Comparison of ENCODE assay signal across 13 mouse cellular contexts in genomic region chr14:22679008-22679704, GRCm38 (mm10).
DNase-seq lines count a peak whose midpoint lies in the region; ATAC-seq and TF ChIP-seq lines count a peak whose summit lies in the region.
"Had no signal": no experiment of that assay in that cellular context is flagged by ENCODE, and none has a peak within 500 bp of the region (broad histone marks: within the 10 kb centered on the region; RNA-seq: fewer than 3 reads in every experiment).

No protein-coding gene starts in this region.

- H3K27me3 ChIP-seq in kidney, adult 2 months (replicated peaks; ENCODE audit: control insufficient read depth, insufficient read depth, low read length): no peaks in the 10 kb centered on the region
- H3K27me3 ChIP-seq in hindbrain, embryonic 11.5 days (ENCODE audit: control insufficient read depth, insufficient read depth, low read length): no peaks in the 10 kb centered on the region
- H3K27me3 ChIP-seq in midbrain, embryonic 14.5 days (ENCODE audit: control insufficient read depth, insufficient read depth, low read length): 0 out of 2 replicates have a peak, but pooled peaks cover 3% of the 10 kb centered on the region

- H3K36me3 ChIP-seq in kidney, adult 2 months (ENCODE audit: control insufficient read depth, insufficient read depth, low read length): no peaks in the 10 kb centered on the region
- H3K36me3 ChIP-seq in hindbrain, embryonic 11.5 days (ENCODE audit: control insufficient read depth, insufficient read depth, low read length): no peaks in the 10 kb centered on the region
- H3K36me3 ChIP-seq in midbrain, embryonic 14.5 days (ENCODE audit: control insufficient read depth, insufficient read depth, low read length): no peaks in the 10 kb centered on the region
- H3K36me3 ChIP-seq: limb, embryonic 10.5 days had no signal

- no peak for TF ChIP-seq CTCF in kidney, adult 2 months (conservative IDR thresholded peaks at IDR 0.05; ENCODE audit: insufficient read depth, insufficient read length, low read depth, low read length)
- TF ChIP-seq CTCF in brain, embryonic 14.5 days (IDR thresholded peaks at IDR 0.05; ENCODE audit: borderline replicate concordance, extremely low read depth, insufficient read depth, insufficient read length): no peak

- no peaks in the 10 kb centered on the region for H3K9me3 ChIP-seq in hindbrain, embryonic 11.5 days (ENCODE audit: control insufficient read depth, low read length)
- no peaks in the 10 kb centered on the region for H3K9me3 ChIP-seq in midbrain, embryonic 14.5 days (ENCODE audit: control insufficient read depth, low read length)
- H3K9me3 ChIP-seq: limb, embryonic 10.5 days had no signal

- peak; percentile 16 for DNase-seq in kidney, adult 2 months
- no peak for DNase-seq in kidney, adult 11 months
- DNase-seq in brain, embryonic 14.5 days (ENCODE audit: low read depth): peak; percentile 73
- DNase-seq in hindbrain, embryonic 11.5 days (ENCODE audit: low spot score): peak; percentile 33
- no peak for DNase-seq in midbrain, embryonic 14.5 days
- no peak for DNase-seq in layer of hippocampus, adult 9-10 months (ENCODE audit: low spot score)
- no peak for DNase-seq in spleen, postnatal 10 days (ENCODE audit: low spot score in 2 of 2)
- DNase-seq in thymus, postnatal 36 days: no peak
- DNase-seq: gastrocnemius, postnatal 25 days; heart, postnatal 36 days; lung, adult 2 months; right cerebral cortex, adult 18-20 months had no signal

- TF ChIP-seq POLR2A in kidney, adult 2 months (IDR thresholded peaks at IDR 0.05; ENCODE audit: low read depth, low read length): no peak
- no peak for TF ChIP-seq POLR2A in brain, embryonic 14.5 days (IDR thresholded peaks at IDR 0.05; ENCODE audit: borderline replicate concordance, extremely low read depth, insufficient read depth, insufficient read length, poor library complexity, severe bottlenecking)

- peak; percentile 66 for ATAC-seq in hindbrain, embryonic 11.5 days (ENCODE audit: low FRiP score)
- peak; percentile 64 for ATAC-seq in midbrain, embryonic 14.5 days (ENCODE audit: low FRiP score, low TSS enrichment)

- H3K27ac ChIP-seq in kidney, adult 2 months (ENCODE audit: insufficient read depth, low read depth, low read length): no peak overlapping the region
- H3K27ac ChIP-seq in hindbrain, embryonic 11.5 days (ENCODE audit: low read depth, low read length): peak overlapping the region; percentile 84
- peak overlapping the region; percentile 49; the same call in 1 of the 2 replicates for H3K27ac ChIP-seq in midbrain, embryonic 14.5 days (replicated peaks; ENCODE audit: low read depth, low read length)
- H3K27ac ChIP-seq: limb, embryonic 10.5 days had no signal

- H3K4me1 ChIP-seq in kidney, adult 2 months (ENCODE audit: control insufficient read depth, insufficient read depth, low read length): peaks cover 12% of the 10 kb centered on the region; the same call in 1 of the 2 replicates
- H3K4me1 ChIP-seq in hindbrain, embryonic 11.5 days (replicated peaks; ENCODE audit: control insufficient read depth, insufficient read depth, low read length): 0 out of 2 replicates have a peak, but pooled peaks cover 4% of the 10 kb centered on the region
- peaks cover 17% of the 10 kb centered on the region for H3K4me1 ChIP-seq in midbrain, embryonic 14.5 days (ENCODE audit: control insufficient read depth, insufficient read depth, low read length)

- 77% methylated on average over 5 of the region's 5 CpGs for WGBS in kidney, adult 2 months
- 43% methylated on average over 5 of the region's 5 CpGs for WGBS in hindbrain, embryonic 11.5 days
- WGBS in midbrain, embryonic 14.5 days: 34% methylated on average over 5 of the region's 5 CpGs

- H3K9ac ChIP-seq in hindbrain, embryonic 11.5 days (ENCODE audit: low read depth, low read length): no peak overlapping the region
- H3K9ac ChIP-seq in midbrain, embryonic 14.5 days (replicated peaks; ENCODE audit: low read length): no peak overlapping the region

- H3K4me2 ChIP-seq in hindbrain, embryonic 11.5 days (replicated peaks; ENCODE audit: low read depth, low read length): no peak overlapping the region
- no peak overlapping the region for H3K4me2 ChIP-seq in midbrain, embryonic 14.5 days (ENCODE audit: low read length)

- no peak overlapping the region for H3K4me3 ChIP-seq in kidney, adult 2 months (ENCODE audit: insufficient read depth, low read depth, low read length)
- H3K4me3 ChIP-seq in hindbrain, embryonic 11.5 days (ENCODE audit: low read depth, low read length): no peak overlapping the region
- no peak overlapping the region for H3K4me3 ChIP-seq in midbrain, embryonic 14.5 days (replicated peaks; ENCODE audit: low read depth, low read length)
- H3K4me3 ChIP-seq: limb, embryonic 10.5 days had no signal

Comparison
In these comparisons a context has a peak if more than half of its experiments do, and no peak if none do; other contexts are left out.
1. DNase-seq: peak in kidney, adult 2 months (single experiment), brain, embryonic 14.5 days (single experiment) and hindbrain, embryonic 11.5 days (single experiment); none in kidney, adult 11 months (single experiment), midbrain, embryonic 14.5 days (single experiment), layer of hippocampus, adult 9-10 months (single experiment), spleen, postnatal 10 days (0 of 2) and thymus, postnatal 36 days (0 of 2).